Mouse (Mus musculus): ENCODE results near the gene Uimc1.

GRCm38 (mm10) chr13:54983614-54984013 is 116.5 kb downstream of the Uimc1 start:
- TF ChIP-seq CTCF (IDR thresholded peaks at IDR 0.05; ENCODE audit: extremely low read depth, insufficient read length, insufficient replicate concordance, low read depth, low read length) (peak; percentile 24; the same call in 1 of the 2 replicates), POLR2A (IDR thresholded peaks at IDR 0.05; ENCODE audit: low read depth, low read length) (no peak)
